Mouse (Mus musculus): Measurements from ENCODE around the gene Fam102b. TPM values are rescaled to one million over a fixed set of nuclear protein-coding genes. Genes with fewer than 3 reads are reported as not detected.

The Fam102b gene
- polyA plus RNA-seq, 1 experiment from 2014 or later, result 11.7 TPM

- 93% methylated on average over 13 of the region's 13 CpGs for WGBS
- H3K36me3 ChIP-seq, result peaks cover 38% of the 10 kb centered on the region
- no peaks in the 10 kb centered on the region for H3K27me3 ChIP-seq
- no peak overlapping the region for H3K9ac ChIP-seq (replicated peaks)
- H3K4me1 ChIP-seq, result no peaks in the 10 kb centered on the region
- no peak for ATAC-seq (ENCODE audit: low FRiP score, low read depth)
- H3K4me3 ChIP-seq, result no peak overlapping the region
- H3K9me3 ChIP-seq, result no peaks in the 10 kb centered on the region
- no peak overlapping the region for H3K27ac ChIP-seq (replicated peaks)
- H3K4me2 ChIP-seq (replicated peaks), result no peak overlapping the region
These were observed 49.9 kb downstream of the Fam102b start for GRCm38 (mm10) chr3:108977340-108978030.

DNA sequence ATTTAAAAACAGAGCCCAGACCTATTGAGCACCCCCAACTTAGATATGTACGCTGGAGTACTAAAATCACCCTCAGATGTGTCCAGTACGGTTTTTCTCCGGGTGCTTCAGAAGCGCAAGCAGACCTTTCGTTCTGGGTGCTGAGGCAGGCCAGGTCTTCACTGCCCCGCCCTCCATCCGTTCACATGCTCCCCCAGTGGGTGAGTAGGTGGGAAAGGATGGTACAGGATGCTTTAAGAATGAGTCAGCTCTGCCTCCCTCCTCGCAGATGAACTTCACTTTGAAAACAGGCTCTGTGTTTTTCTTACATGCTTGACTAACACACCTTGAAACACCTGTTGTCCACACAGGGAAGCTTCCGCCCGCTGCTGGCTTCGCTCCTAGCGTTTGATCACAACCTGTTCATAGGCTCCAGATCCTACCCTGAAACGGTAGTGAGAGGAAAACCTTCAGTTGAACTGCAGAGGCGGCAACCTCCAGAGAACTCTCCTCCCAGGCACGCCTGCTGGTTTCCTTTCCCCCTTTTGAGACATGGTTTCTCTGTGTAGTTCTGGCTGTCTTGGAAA lies 52.4 kb downstream of the Fam102b start:
- Histone ChIP-seq H3K27ac (replicated peaks) (no peak overlapping the region), H3K4me1 (no peaks in the 10 kb centered on the region), H3K9ac (replicated peaks) (no peak overlapping the region), H3K9me3 (no peaks in the 10 kb centered on the region), H3K36me3 (peaks cover 30% of the 10 kb centered on the region), H3K4me3 (no peak overlapping the region), H3K4me2 (replicated peaks) (no peak overlapping the region), H3K27me3 (no peaks in the 10 kb centered on the region)
- WGBS, result 92% methylated on average over 15 of the region's 15 CpGs
- ATAC-seq (ENCODE audit: low FRiP score, low read depth), result no peak

DNA sequence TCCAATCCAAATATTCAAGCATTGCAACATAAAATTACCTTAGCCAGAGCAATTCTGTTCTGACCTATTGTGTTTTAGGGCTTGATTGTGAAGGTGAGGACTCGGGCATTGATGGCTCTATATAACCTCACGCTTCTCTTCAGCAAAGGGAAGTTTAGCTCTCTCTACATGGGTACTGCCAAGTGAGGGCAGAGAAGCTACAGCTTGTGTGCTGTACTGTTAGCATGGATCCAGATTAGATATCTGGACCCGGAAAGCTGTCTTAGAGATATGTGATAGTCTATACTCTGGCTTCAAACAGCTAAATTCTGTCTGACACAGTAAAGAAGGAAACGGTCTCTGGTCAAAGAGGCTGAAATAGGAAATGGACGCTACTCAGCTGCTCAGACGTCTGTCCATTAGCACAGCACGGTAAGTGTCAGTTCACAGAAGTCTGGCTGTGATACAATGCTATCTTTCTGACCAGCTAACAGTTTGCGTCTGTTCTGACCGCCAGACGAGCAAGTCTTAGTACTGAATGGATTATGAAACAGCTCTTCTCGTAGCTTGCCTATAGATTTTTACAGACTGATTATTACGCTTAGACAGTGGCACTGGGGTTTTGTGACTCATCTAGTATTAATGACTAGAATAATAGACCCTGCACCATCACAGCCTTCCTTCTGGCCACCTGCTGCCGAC lies 53.3 kb downstream of the Fam102b start:
- H3K9me3 ChIP-seq, result no peaks in the 10 kb centered on the region

DNA sequence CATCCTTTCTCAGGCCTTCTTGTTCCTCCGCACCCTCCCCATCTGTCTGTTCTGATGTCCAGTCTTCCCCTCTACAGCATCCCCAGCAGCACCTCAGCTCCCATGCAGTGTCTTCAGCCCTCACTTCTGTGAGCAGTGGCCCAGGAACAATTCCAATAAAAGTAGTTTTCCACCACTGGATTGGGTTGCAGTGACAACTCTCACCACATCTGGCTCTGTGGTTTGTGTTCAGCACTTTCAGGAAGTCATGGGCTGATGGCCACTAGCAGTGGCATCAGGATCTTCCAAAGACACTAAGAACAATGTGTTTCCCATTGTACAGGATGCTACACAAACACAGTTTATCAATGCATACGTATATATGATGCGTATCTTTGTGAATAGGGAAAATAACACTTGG lies 61.4 kb downstream of the Fam102b start:
- no peak overlapping the region for H3K27ac ChIP-seq (replicated peaks)
- H3K4me3 ChIP-seq, result no peak overlapping the region
- H3K36me3 ChIP-seq, result no peaks in the 10 kb centered on the region
- 97% methylated on average over 3 of the region's 3 CpGs for WGBS
- H3K4me2 ChIP-seq (replicated peaks), result no peak overlapping the region
- no peak for ATAC-seq (ENCODE audit: low FRiP score, low read depth)
- H3K9me3 ChIP-seq, result no peaks in the 10 kb centered on the region
- H3K9ac ChIP-seq (replicated peaks), result no peak overlapping the region
- no peaks in the 10 kb centered on the region for H3K27me3 ChIP-seq
- peaks cover 20% of the 10 kb centered on the region for H3K4me1 ChIP-seq

More for the DNA sequence above, 53.3 kb downstream of the Fam102b start:
- H3K36me3 ChIP-seq, result peaks cover 22% of the 10 kb centered on the region
- H3K4me3 ChIP-seq, result no peak overlapping the region
- no peaks in the 10 kb centered on the region for H3K4me1 ChIP-seq
- no peaks in the 10 kb centered on the region for H3K27me3 ChIP-seq
- H3K27ac ChIP-seq (replicated peaks), result no peak overlapping the region
- 88% methylated on average over 13 of the region's 13 CpGs for WGBS
- H3K9ac ChIP-seq (replicated peaks), result no peak overlapping the region
- H3K4me2 ChIP-seq (replicated peaks), result no peak overlapping the region
- no peak for ATAC-seq (ENCODE audit: low FRiP score, low read depth)

DNA sequence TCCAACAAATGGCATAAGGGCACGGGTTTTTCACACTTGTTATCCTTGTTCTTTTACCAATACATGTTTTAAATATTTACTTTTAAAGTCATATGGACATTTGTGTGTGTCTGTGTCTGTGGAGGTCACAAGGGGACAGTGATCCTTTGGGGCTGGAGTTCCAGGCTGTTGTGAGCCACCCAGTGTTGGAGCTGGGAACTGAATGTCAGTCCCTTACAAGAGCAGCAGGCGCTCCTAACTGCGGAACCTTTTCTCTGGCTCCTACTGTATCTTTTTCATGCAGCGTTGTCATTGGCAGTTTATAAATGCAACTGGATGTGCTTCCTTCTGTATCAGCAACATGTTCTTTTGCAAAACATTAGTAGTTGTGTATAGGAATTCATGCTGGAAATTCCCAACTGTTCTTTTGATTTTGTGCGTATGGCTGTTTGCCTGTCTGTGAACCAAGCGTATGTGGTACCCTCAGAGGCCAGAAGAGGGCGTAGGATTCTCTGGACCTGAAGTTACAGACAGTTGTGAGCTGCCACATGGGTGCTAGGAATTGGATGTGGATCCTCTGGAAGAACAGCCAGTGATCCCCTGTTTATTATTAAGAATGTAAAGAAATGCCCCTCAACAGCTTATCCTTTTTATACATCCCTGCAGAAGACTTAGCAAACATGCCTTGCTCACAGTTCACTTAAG lies 62.9 kb downstream of the Fam102b start:
- H3K27me3 ChIP-seq, result no peaks in the 10 kb centered on the region
- H3K4me3 ChIP-seq, result no peak overlapping the region
- H3K27ac ChIP-seq (replicated peaks), result no peak overlapping the region
- no peak overlapping the region for H3K9ac ChIP-seq (replicated peaks)
- H3K4me1 ChIP-seq, result peaks cover 21% of the 10 kb centered on the region
- ATAC-seq (ENCODE audit: low FRiP score, low read depth), result no peak
- 71% methylated on average over 7 of the region's 7 CpGs for WGBS
- H3K4me2 ChIP-seq (replicated peaks), result no peak overlapping the region
- no peaks in the 10 kb centered on the region for H3K9me3 ChIP-seq
- no peaks in the 10 kb centered on the region for H3K36me3 ChIP-seq

DNA sequence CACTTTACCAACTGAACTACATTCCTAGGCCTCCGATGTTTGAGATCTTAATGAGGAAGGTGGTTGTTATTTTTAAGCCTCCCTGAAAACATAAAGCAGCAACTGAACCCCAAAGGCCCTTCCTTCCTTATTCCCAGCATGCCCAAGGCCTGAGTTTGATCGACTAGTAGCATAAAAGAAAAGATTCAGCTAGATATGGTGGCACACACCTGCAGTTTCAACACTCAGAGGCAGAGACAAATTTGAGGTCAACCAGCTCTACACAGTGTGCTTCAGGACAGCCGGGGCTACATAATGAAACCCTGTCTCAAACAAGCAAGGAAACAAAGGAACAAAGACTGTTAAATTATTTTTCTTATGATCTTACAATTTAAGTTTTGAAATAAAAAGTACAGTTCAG lies 63.6 kb downstream of the Fam102b start:
- H3K9ac ChIP-seq (replicated peaks), result no peak overlapping the region
- WGBS, result 86% methylated on average over 3 of the region's 3 CpGs
- ATAC-seq (ENCODE audit: low FRiP score, low read depth), result no peak

DNA sequence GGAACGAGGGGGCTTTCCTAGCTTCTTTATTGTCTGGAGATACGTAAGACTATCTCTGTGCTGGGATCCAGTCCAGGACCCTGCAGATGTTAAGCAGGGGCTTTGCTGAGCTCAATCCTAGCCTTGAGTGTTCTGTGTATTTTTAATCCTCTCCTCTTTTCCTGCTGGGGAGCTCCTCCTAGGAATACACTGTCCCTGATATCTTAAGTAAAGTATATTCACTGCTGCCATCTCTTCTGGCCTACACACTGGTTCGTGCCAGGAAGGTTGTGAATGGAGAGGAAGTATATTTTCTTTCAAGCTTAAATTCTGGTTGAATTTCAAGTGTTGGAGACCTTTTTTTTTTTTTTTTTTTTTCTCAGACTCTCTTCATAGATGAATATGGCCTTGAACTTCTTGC lies 64.1 kb downstream of the Fam102b start:
- Histone ChIP-seq H3K4me3 (no peak overlapping the region), H3K36me3 (no peaks in the 10 kb centered on the region), H3K27ac (replicated peaks) (no peak overlapping the region), H3K4me1 (peaks cover 21% of the 10 kb centered on the region), H3K9ac (replicated peaks) (no peak overlapping the region), H3K27me3 (no peaks in the 10 kb centered on the region), H3K4me2 (replicated peaks) (no peak overlapping the region), H3K9me3 (no peaks in the 10 kb centered on the region)
- 86% methylated on average over 3 of the region's 3 CpGs for WGBS
- no peak for ATAC-seq (ENCODE audit: low FRiP score, low read depth)

More for the DNA sequence above, 63.6 kb downstream of the Fam102b start:
- Histone ChIP-seq H3K4me1 (peaks cover 21% of the 10 kb centered on the region), H3K4me2 (replicated peaks) (no peak overlapping the region), H3K9me3 (no peaks in the 10 kb centered on the region), H3K4me3 (no peak overlapping the region), H3K36me3 (no peaks in the 10 kb centered on the region), H3K27ac (replicated peaks) (no peak overlapping the region), H3K27me3 (no peaks in the 10 kb centered on the region)

- H3K27ac ChIP-seq (replicated peaks), result peak overlapping the region; percentile 78
- ATAC-seq (ENCODE audit: low FRiP score, low read depth), result peak; percentile 53
- peaks cover 21% of the 10 kb centered on the region for H3K4me1 ChIP-seq
- peak overlapping the region; percentile 24 for H3K4me3 ChIP-seq
- peak overlapping the region; percentile 12; the same call in 1 of the 2 replicates for H3K9ac ChIP-seq (replicated peaks)
- 17% methylated on average over 6 of the region's 6 CpGs for WGBS
- H3K4me2 ChIP-seq (replicated peaks), result peak overlapping the region; percentile 47
- no peaks in the 10 kb centered on the region for H3K9me3 ChIP-seq
- no peaks in the 10 kb centered on the region for H3K27me3 ChIP-seq
- H3K36me3 ChIP-seq, result no peaks in the 10 kb centered on the region
These were observed 65.8 kb downstream of the Fam102b start for GRCm38 (mm10) chr3:108961655-108962054.

DNA sequence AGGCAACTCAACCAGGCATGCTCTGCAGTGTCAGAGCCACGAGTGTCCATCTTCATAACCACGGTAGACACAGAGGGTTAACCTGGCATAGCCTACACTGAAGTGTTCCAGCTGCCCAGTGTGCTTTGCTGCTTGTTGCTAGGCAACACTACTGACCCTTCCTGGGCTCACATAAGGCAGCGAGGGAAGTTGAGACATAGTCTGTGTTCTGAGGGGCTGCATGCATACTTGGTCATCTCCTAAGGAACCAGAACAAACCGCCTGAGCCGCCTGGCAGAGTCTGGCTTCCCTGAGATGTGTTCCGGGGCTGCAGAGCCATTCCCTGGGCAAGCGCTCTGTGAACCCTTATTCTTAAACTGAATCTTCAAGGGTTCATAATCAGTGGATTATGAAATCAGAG lies 66.2 kb downstream of the Fam102b start:
- Histone ChIP-seq H3K36me3 (no peaks in the 10 kb centered on the region), H3K4me2 (replicated peaks) (peak overlapping the region; percentile 47), H3K27ac (replicated peaks) (peak overlapping the region; percentile 78), H3K4me1 (peaks cover 21% of the 10 kb centered on the region), H3K9me3 (no peaks in the 10 kb centered on the region), H3K9ac (replicated peaks) (peak overlapping the region; percentile 12; the same call in 1 of the 2 replicates), H3K4me3 (peak overlapping the region; percentile 24), H3K27me3 (no peaks in the 10 kb centered on the region)
- 12% methylated on average over 7 of the region's 7 CpGs for WGBS
- ATAC-seq (ENCODE audit: low FRiP score, low read depth), result peak; percentile 90

GRCm38 (mm10) chr3:108959680-108960295 lies 67.6 kb downstream of the Fam102b start:
- 78% methylated on average over 13 of the region's 13 CpGs for WGBS
- no peak for ATAC-seq (ENCODE audit: low FRiP score, low read depth)

GRCm38 (mm10) chr3:108957976-108958375 lies 69.4 kb downstream of the Fam102b start:
- H3K27me3 ChIP-seq, result no peaks in the 10 kb centered on the region
- H3K9me3 ChIP-seq, result no peaks in the 10 kb centered on the region
- H3K27ac ChIP-seq (replicated peaks), result no peak overlapping the region
- no peak overlapping the region for H3K9ac ChIP-seq (replicated peaks)
- peaks cover 21% of the 10 kb centered on the region for H3K4me1 ChIP-seq
- no peak for ATAC-seq (ENCODE audit: low FRiP score, low read depth)
- no peaks in the 10 kb centered on the region for H3K36me3 ChIP-seq
- H3K4me2 ChIP-seq (replicated peaks), result no peak overlapping the region
- no peak overlapping the region for H3K4me3 ChIP-seq

More at GRCm38 (mm10) chr3:108959680-108960295, 67.6 kb downstream of the Fam102b start:
- H3K9me3 ChIP-seq, result no peaks in the 10 kb centered on the region
- no peak overlapping the region for H3K4me2 ChIP-seq (replicated peaks)
- H3K36me3 ChIP-seq, result no peaks in the 10 kb centered on the region
- H3K4me3 ChIP-seq, result no peak overlapping the region
- peaks cover 21% of the 10 kb centered on the region for H3K4me1 ChIP-seq
- H3K27me3 ChIP-seq, result no peaks in the 10 kb centered on the region
- H3K9ac ChIP-seq (replicated peaks), result no peak overlapping the region
- no peak overlapping the region for H3K27ac ChIP-seq (replicated peaks)

Data from midbrain, embryonic 12.5 days (tissue).